Mouse (Mus musculus) E14TG2a.4 (cell line): ENCODE measurements at regions not wholly inside any gene's neighbourhood (a gene's known extent, or its start where the extent isn't known, plus 50 kb on each side); places are given as distances from the start of the nearest gene placed in this dataset.

Experiments used
- CTCF ChIP-seq: conservative IDR thresholded peaks from 2 replicates; pipeline ENCODE4 v1.5.1; 2014; ENCODE audit warnings: low read length
- POU5F1 ChIP-seq: IDR thresholded peaks from 2 replicates; pipeline ENCODE4 v1.6.1; 2014; ENCODE audit warnings: low read length, borderline replicate concordance

DNA sequence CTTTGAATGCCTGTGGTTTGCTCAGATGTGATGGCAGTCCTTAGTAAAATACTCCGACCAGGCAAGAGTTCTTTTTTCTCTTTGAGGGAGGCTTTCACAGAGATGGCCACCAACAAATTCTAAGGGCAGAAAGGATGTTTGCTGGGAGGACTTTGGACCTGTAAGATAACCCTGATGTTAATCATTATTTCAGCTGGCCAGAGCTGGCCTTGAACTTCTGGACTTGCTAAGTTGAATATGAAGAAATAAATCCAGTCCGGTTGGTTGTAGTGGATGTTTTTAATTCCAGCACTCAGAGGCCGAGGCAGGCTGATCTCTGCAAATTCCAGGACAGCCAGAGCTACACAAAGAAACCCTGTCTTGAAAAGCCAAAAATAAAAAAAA is 222.9 kb upstream of the Klf3 start:
- no peak for TF ChIP-seq CTCF
- TF ChIP-seq POU5F1, result no peak
